Mouse (Mus musculus): ENCODE data around the gene 2010111I01Rik.

DNA sequence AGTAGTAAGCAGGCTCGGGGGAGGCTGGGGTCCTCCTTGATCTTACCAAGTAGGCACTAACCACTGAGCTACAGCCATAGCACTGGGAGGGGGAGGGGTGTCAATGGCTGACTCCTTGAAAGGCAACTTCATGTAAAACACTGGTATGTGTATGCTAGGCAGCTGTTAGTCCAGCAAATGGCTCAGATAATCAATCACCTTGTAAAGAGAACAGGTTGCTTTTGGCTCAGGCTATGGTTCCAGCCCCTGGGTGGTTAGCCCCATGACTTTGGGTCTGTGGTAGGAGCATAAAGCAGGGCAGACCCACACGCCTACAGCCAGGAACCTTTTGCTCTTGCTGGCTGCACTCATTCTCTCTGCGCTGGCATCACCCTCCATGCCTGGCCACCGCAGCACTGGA, 325.4 kb downstream of the 2010111I01Rik start:
- TF ChIP-seq EP300 (IDR thresholded peaks at IDR 0.05; ENCODE audit: low read length) (no peak), POLR2AphosphoS2 (IDR thresholded peaks at IDR 0.05; ENCODE audit: low read depth, low read length) (no peak), NELFE (IDR thresholded peaks at IDR 0.05; ENCODE audit: low read depth, low read length) (no peak), CHD2 (IDR thresholded peaks at IDR 0.05; ENCODE audit: low read length) (no peak), CTCF (conservative IDR thresholded peaks at IDR 0.05 in 1 of 2, IDR thresholded peaks at IDR 0.05 in 1 of 2; ENCODE audit: low read depth in 2 of 2, low read length in 2 of 2) (no peak), POLR2A (IDR thresholded peaks at IDR 0.05; ENCODE audit: low read depth, low read length) (no peak), JUND (conservative IDR thresholded peaks at IDR 0.05; ENCODE audit: low read depth, low read length) (no peak), MAX (IDR thresholded peaks at IDR 0.05; ENCODE audit: low read length) (no peak), E2F4 (IDR thresholded peaks at IDR 0.05; ENCODE audit: insufficient replicate concordance, low read depth, low read length) (no peak), ZC3H11A (IDR thresholded peaks at IDR 0.05; ENCODE audit: low read depth, low read length) (no peak), PAX5 (IDR thresholded peaks at IDR 0.05; ENCODE audit: low read length) (no peak)

All from CH12.LX (cell line).